Mouse (Mus musculus) right cerebral cortex, postnatal 14 days (tissue): ENCODE data around the gene Hpgd.
"Not testable (repeated sequence)": the region's sequence is repeated elsewhere in the genome, so short reads cannot be mapped to it uniquely, and the experiment has no call there.

Experiments
- DNase-seq: peaks from one replicate; pipeline ENCODE4 v3.0.0; 2022

Gene Hpgd

GRCm38 (mm10) chr8:56294373-56294877 is at the start of gene Hpgd:
Gene Hpgd (plus strand): TSS chr8:56294585.
- DNase-seq: peak; percentile 39

GRCm38 (mm10) chr8:56251728-56252127 is 42.7 kb upstream of the Hpgd start:
- DNase-seq: not testable (repeated sequence)

GRCm38 (mm10) chr8:56252314-56252713 is 42.1 kb upstream of the Hpgd start:
- no peak for DNase-seq

GRCm38 (mm10) chr8:56261190-56261589 is 33.2 kb upstream of the Hpgd start:
- DNase-seq: no peak

GRCm38 (mm10) chr8:56269687-56270663 is 24.4 kb upstream of the Hpgd start:
- no peak for DNase-seq

GRCm38 (mm10) chr8:56272934-56273333 is 21.5 kb upstream of the Hpgd start:
- DNase-seq: no peak

GRCm38 (mm10) chr8:56275316-56275715 is 19.1 kb upstream of the Hpgd start:
- no peak for DNase-seq

GRCm38 (mm10) chr8:56277810-56278528 is 16.4 kb upstream of the Hpgd start:
- no peak for DNase-seq

- DNase-seq: no peak
Observed at GRCm38 (mm10) chr8:56278545-56279063, 15.8 kb upstream of the Hpgd start.

- DNase-seq: no peak
Observed at GRCm38 (mm10) chr8:56283936-56284335, 10.4 kb upstream of the Hpgd start.

GRCm38 (mm10) chr8:56284957-56285356 is 9.4 kb upstream of the Hpgd start:
- DNase-seq: no peak

- DNase-seq: no peak
Observed at GRCm38 (mm10) chr8:56286717-56287116, 7.7 kb upstream of the Hpgd start.

GRCm38 (mm10) chr8:56287370-56288072 is 6.9 kb upstream of the Hpgd start:
- no peak for DNase-seq

- no peak for DNase-seq
Observed at GRCm38 (mm10) chr8:56292318-56292717, 2.1 kb upstream of the Hpgd start.

GRCm38 (mm10) chr8:56293480-56293879 is 905 bp upstream of the Hpgd start:
- no peak for DNase-seq

- DNase-seq: no peak
Observed at GRCm38 (mm10) chr8:56294886-56295555, 636 bp downstream of the Hpgd start.

- no peak for DNase-seq
Observed at GRCm38 (mm10) chr8:56299421-56299820, 5.0 kb downstream of the Hpgd start.

- DNase-seq: not testable (repeated sequence)
Observed at GRCm38 (mm10) chr8:56301303-56301702, 6.9 kb downstream of the Hpgd start.

GRCm38 (mm10) chr8:56304595-56304994 is 10.2 kb downstream of the Hpgd start:
- DNase-seq: no peak

- DNase-seq: no peak
Observed at GRCm38 (mm10) chr8:56313622-56314021, 19.2 kb downstream of the Hpgd start.

- no peak for DNase-seq
Observed at GRCm38 (mm10) chr8:56315189-56315588, 20.8 kb downstream of the Hpgd start.

- DNase-seq: no peak
Observed at GRCm38 (mm10) chr8:56323276-56323675, 28.9 kb downstream of the Hpgd start.
